Mouse (Mus musculus) intestine, embryonic 16.5 days (tissue): ENCODE results near the gene Plcl2. TPM values are rescaled to one million over a fixed set of nuclear protein-coding genes. Genes with fewer than 3 reads are reported as not detected.

ENCODE experiments used
- ATAC-seq: fragments of 200-750 bp; cut with Nextera tagmentation; 2 replicates; pipeline ENCODE4 v1.8.0; 2017; ENCODE audit warnings: moderate TSS enrichment, moderate library complexity
- H3K27ac ChIP-seq: fragments of 300-500 bp; sonication (generic); 2 replicates; pipeline ENCODE4 v1.5.1; 2014; ENCODE audit warnings: mild to moderate bottlenecking, low read length
- H3K27me3 ChIP-seq: fragments of 300-500 bp; sonication (generic); replicated peaks from 2 replicates; pipeline ENCODE4 v1.6.1; 2014; ENCODE audit warnings: low read length, control low read depth, mixed read lengths; ENCODE audit not compliant: control insufficient read depth, insufficient read depth
- H3K36me3 ChIP-seq: fragments of 300-500 bp; sonication (generic); 2 replicates; pipeline ENCODE4 v1.6.1; 2014; ENCODE audit warnings: low read length, control low read depth; ENCODE audit not compliant: control insufficient read depth, insufficient read depth
- H3K4me1 ChIP-seq: fragments of 300-500 bp; sonication (generic); 2 replicates; pipeline ENCODE4 v1.6.1; 2014; ENCODE audit warnings: low read length, control low read depth, mixed read lengths; ENCODE audit not compliant: control insufficient read depth, insufficient read depth
- H3K4me2 ChIP-seq: fragments of 300-500 bp; sonication (generic); 2 replicates; pipeline ENCODE4 v1.6.1; 2014; ENCODE audit warnings: low read depth, low read length, control low read depth
- H3K4me3 ChIP-seq: fragments of 300-500 bp; sonication (generic); 2 replicates; pipeline ENCODE4 v1.5.1; 2014; ENCODE audit warnings: mild to moderate bottlenecking, low read length
- H3K9ac ChIP-seq: fragments of 300-500 bp; sonication (generic); 2 replicates; pipeline ENCODE4 v1.6.1; 2014; ENCODE audit warnings: low read depth, low read length
- H3K9me3 ChIP-seq: fragments of 300-500 bp; sonication (generic); 2 replicates; pipeline ENCODE4 v1.6.1; 2016; ENCODE audit warnings: low read length, control low read depth; ENCODE audit not compliant: control insufficient read depth
- WGBS: fragments of 180-500 bp; shearing (Covaris S2); extraction: QIAGEN DNeasy Blood & Tissue Kit; methylation state at CpG from one replicate; pipeline ENCODE4 v1.1.7; 2014; 5-methylcytosine and 5-hydroxymethylcytosine counted together
- polyA plus RNA-seq: library from polyadenylated mRNA; unstranded; fragments of >200 nt; fragmentation: Nextera tagmentation; extraction: Ambion mirVana; gene quantifications from 2 replicates; pipeline ENCODE4 v1.2.1, GENCODE M21; 2015

The Plcl2 gene
- polyA plus RNA-seq, 1 experiment from 2014 or later: 4.0 TPM

GRCm38 (mm10) chr17:50495216-50495889 lies 13.8 kb upstream of the Plcl2 start:
- WGBS: 73% methylated on average over 10 of the region's 10 CpGs
- Histone ChIP-seq H3K4me1 (no peaks in the 10 kb centered on the region), H3K4me2 (no peak overlapping the region), H3K27ac (no peak overlapping the region), H3K4me3 (no peak overlapping the region), H3K36me3 (no peaks in the 10 kb centered on the region), H3K9ac (no peak overlapping the region), H3K9me3 (no peaks in the 10 kb centered on the region), H3K27me3 (no peaks in the 10 kb centered on the region)
- no peak for ATAC-seq

GRCm38 (mm10) chr17:50498062-50498697 lies 11.0 kb upstream of the Plcl2 start:
- no peak for ATAC-seq
- no peak overlapping the region for H3K4me2 ChIP-seq
- no peak overlapping the region for H3K4me3 ChIP-seq
- H3K9me3 ChIP-seq: no peaks in the 10 kb centered on the region
- no peaks in the 10 kb centered on the region for H3K27me3 ChIP-seq
- WGBS: 68% methylated on average over 7 of the region's 7 CpGs
- no peaks in the 10 kb centered on the region for H3K36me3 ChIP-seq
- H3K9ac ChIP-seq: no peak overlapping the region
- no peak overlapping the region for H3K27ac ChIP-seq
- no peaks in the 10 kb centered on the region for H3K4me1 ChIP-seq

GRCm38 (mm10) chr17:50499091-50499790 lies 10.0 kb upstream of the Plcl2 start:
- Histone ChIP-seq H3K4me3 (no peak overlapping the region), H3K9me3 (no peaks in the 10 kb centered on the region), H3K27ac (no peak overlapping the region), H3K36me3 (no peaks in the 10 kb centered on the region), H3K4me1 (no peaks in the 10 kb centered on the region), H3K4me2 (no peak overlapping the region), H3K27me3 (no peaks in the 10 kb centered on the region), H3K9ac (no peak overlapping the region)
- no peak for ATAC-seq
- 81% methylated on average over 16 of the region's 16 CpGs for WGBS

GRCm38 (mm10) chr17:50500806-50501205 lies 8.4 kb upstream of the Plcl2 start:
- no peak overlapping the region for H3K4me2 ChIP-seq
- no peak overlapping the region for H3K27ac ChIP-seq
- no peaks in the 10 kb centered on the region for H3K36me3 ChIP-seq
- H3K9ac ChIP-seq: no peak overlapping the region
- ATAC-seq: no peak
- H3K9me3 ChIP-seq: no peaks in the 10 kb centered on the region
- no peak overlapping the region for H3K4me3 ChIP-seq
- no peaks in the 10 kb centered on the region for H3K27me3 ChIP-seq
- 79% methylated on average over 6 of the region's 6 CpGs for WGBS
- no peaks in the 10 kb centered on the region for H3K4me1 ChIP-seq

- Histone ChIP-seq H3K4me3 (no peak overlapping the region), H3K9me3 (no peaks in the 10 kb centered on the region), H3K27me3 (no peaks in the 10 kb centered on the region), H3K4me2 (no peak overlapping the region), H3K9ac (no peak overlapping the region), H3K4me1 (no peaks in the 10 kb centered on the region), H3K36me3 (no peaks in the 10 kb centered on the region), H3K27ac (no peak overlapping the region)
- whole genome bisulfite sequencing: 84% methylated on average over 7 of the region's 7 CpGs
- peak; percentile 74; the same call in 1 of the 2 replicates for ATAC-seq
Measured at GRCm38 (mm10) chr17:50503075-50503474, 6.1 kb upstream of the Plcl2 start.

- H3K9me3 ChIP-seq: no peaks in the 10 kb centered on the region
- H3K4me1 ChIP-seq: peaks cover 4% of the 10 kb centered on the region; the same call in 1 of the 2 replicates
- H3K27me3 ChIP-seq: no peaks in the 10 kb centered on the region
- no peak for ATAC-seq
- H3K4me3 ChIP-seq: no peak overlapping the region
- 65% methylated on average over 6 of the region's 6 CpGs for WGBS
- no peak overlapping the region for H3K4me2 ChIP-seq
- no peaks in the 10 kb centered on the region for H3K36me3 ChIP-seq
- no peak overlapping the region for H3K27ac ChIP-seq
- no peak overlapping the region for H3K9ac ChIP-seq
Measured at GRCm38 (mm10) chr17:50504070-50504846, 4.9 kb upstream of the Plcl2 start.

GRCm38 (mm10) chr17:50505910-50506634 lies 3.1 kb upstream of the Plcl2 start:
- ATAC-seq: no peak
- Histone ChIP-seq H3K4me2 (no peak overlapping the region), H3K36me3 (no peaks in the 10 kb centered on the region), H3K27me3 (no peaks in the 10 kb centered on the region), H3K9ac (no peak overlapping the region), H3K4me3 (no peak overlapping the region), H3K4me1 (peaks cover 7% of the 10 kb centered on the region; the same call in 1 of the 2 replicates), H3K27ac (no peak overlapping the region), H3K9me3 (no peaks in the 10 kb centered on the region)
- WGBS: 78% methylated on average over 10 of the region's 10 CpGs

- no peaks in the 10 kb centered on the region for H3K9me3 ChIP-seq
- no peak overlapping the region for H3K27ac ChIP-seq
- H3K27me3 ChIP-seq: no peaks in the 10 kb centered on the region
- H3K9ac ChIP-seq: no peak overlapping the region
- 80% methylated on average over 13 of the region's 13 CpGs for WGBS
- peaks cover 7% of the 10 kb centered on the region; the same call in 1 of the 2 replicates for H3K4me1 ChIP-seq
- no peaks in the 10 kb centered on the region for H3K36me3 ChIP-seq
- no peak for ATAC-seq
- H3K4me3 ChIP-seq: no peak overlapping the region
- H3K4me2 ChIP-seq: no peak overlapping the region
Measured at GRCm38 (mm10) chr17:50506861-50507321, 2.3 kb upstream of the Plcl2 start.
